Mouse (Mus musculus): ENCODE measurements around the gene Atf4. TPM values are rescaled to one million over a fixed set of nuclear protein-coding genes. Genes with fewer than 3 reads are reported as not detected.

Gene Atf4
- polyA plus RNA-seq (2015; fragmentation: Nextera tagmentation; extraction: Ambion mirVana) = 112 and 116 TPM in 2 replicates

- peaks cover 44% of the 10 kb centered on the region for H3K36me3 ChIP-seq
- no peaks in the 10 kb centered on the region for H3K9me3 ChIP-seq
- ATAC-seq (ENCODE audit: low FRiP score, low read depth) = peak; percentile 97
- H3K4me3 ChIP-seq = peak within 1 kb of the TSS; percentile 94
- peak within 1 kb of the TSS; percentile 100 for H3K9ac ChIP-seq
- H3K27ac ChIP-seq (replicated peaks) = peak within 1 kb of the TSS; percentile 99
- peak within 1 kb of the TSS; percentile 88 for H3K4me2 ChIP-seq
- H3K4me1 ChIP-seq (replicated peaks) = peaks cover 36% of the 10 kb centered on the region
- WGBS = under 1% methylated on average over 57 of the region's 62 CpGs
- no peaks in the 10 kb centered on the region for H3K27me3 ChIP-seq
These were observed at the start of gene Atf4 for GRCm38 (mm10) chr15:80254847-80255645. TSS of gene Atf4 (plus strand) at chr15:80255184.

- H3K36me3 ChIP-seq = peaks cover 4% of the 10 kb centered on the region
- ATAC-seq (ENCODE audit: low FRiP score, low read depth) = no peak
- H3K9me3 ChIP-seq = no peaks in the 10 kb centered on the region
- H3K27ac ChIP-seq (replicated peaks) = no peak overlapping the region
- 89% methylated on average over 3 of the region's 3 CpGs for WGBS
- no peak overlapping the region for H3K9ac ChIP-seq
- H3K4me1 ChIP-seq (replicated peaks) = no peaks in the 10 kb centered on the region; the same call in 1 of the 2 replicates
- no peak overlapping the region for H3K4me3 ChIP-seq
- H3K27me3 ChIP-seq = no peaks in the 10 kb centered on the region
- no peak overlapping the region for H3K4me2 ChIP-seq
These were observed 48.9 kb upstream of the Atf4 start for GRCm38 (mm10) chr15:80206057-80206565.

- H3K9me3 ChIP-seq = no peaks in the 10 kb centered on the region
- no peak overlapping the region for H3K4me3 ChIP-seq
- H3K27me3 ChIP-seq = no peaks in the 10 kb centered on the region
- peaks cover 22% of the 10 kb centered on the region for H3K36me3 ChIP-seq
- no peak for ATAC-seq (ENCODE audit: low FRiP score, low read depth)
- no peaks in the 10 kb centered on the region; the same call in 1 of the 2 replicates for H3K4me1 ChIP-seq (replicated peaks)
- H3K9ac ChIP-seq = no peak overlapping the region
- no peak overlapping the region for H3K27ac ChIP-seq (replicated peaks)
- no peak overlapping the region for H3K4me2 ChIP-seq
- 23% methylated on average over 4 of the region's 4 CpGs for WGBS
These were observed 46.5 kb upstream of the Atf4 start for GRCm38 (mm10) chr15:80208446-80208845.

- H3K4me2 ChIP-seq = no peak overlapping the region
- H3K27ac ChIP-seq (replicated peaks) = no peak overlapping the region
- no peaks in the 10 kb centered on the region for H3K9me3 ChIP-seq
- no peak overlapping the region for H3K9ac ChIP-seq
- H3K36me3 ChIP-seq = peaks cover 20% of the 10 kb centered on the region
- no peak for ATAC-seq (ENCODE audit: low FRiP score, low read depth)
- H3K4me1 ChIP-seq (replicated peaks) = no peaks in the 10 kb centered on the region
- H3K27me3 ChIP-seq = no peaks in the 10 kb centered on the region
- H3K4me3 ChIP-seq = no peak overlapping the region
These were observed 41.3 kb upstream of the Atf4 start for GRCm38 (mm10) chr15:80213688-80214087.

- WGBS = 16% methylated on average over 10 of the region's 10 CpGs
- Histone ChIP-seq H3K4me1 (replicated peaks) (no peaks in the 10 kb centered on the region), H3K27me3 (no peaks in the 10 kb centered on the region), H3K27ac (replicated peaks) (no peak overlapping the region), H3K36me3 (peaks cover 20% of the 10 kb centered on the region), H3K4me2 (no peak overlapping the region), H3K4me3 (no peak overlapping the region), H3K9me3 (no peaks in the 10 kb centered on the region), H3K9ac (no peak overlapping the region)
- no peak for ATAC-seq (ENCODE audit: low FRiP score, low read depth)
These were observed 39.1 kb upstream of the Atf4 start for GRCm38 (mm10) chr15:80215716-80216479.

GRCm38 (mm10) chr15:80216480-80216820, 38.5 kb upstream of the Atf4 start:
- 68% methylated on average over 9 of the region's 9 CpGs for WGBS

GRCm38 (mm10) chr15:80217476-80217875, 37.5 kb upstream of the Atf4 start:
- no peak for ATAC-seq (ENCODE audit: low FRiP score, low read depth)
- Histone ChIP-seq H3K4me1 (replicated peaks) (no peaks in the 10 kb centered on the region), H3K9ac (no peak overlapping the region), H3K36me3 (peaks cover 5% of the 10 kb centered on the region), H3K4me3 (no peak overlapping the region), H3K4me2 (no peak overlapping the region), H3K27ac (replicated peaks) (no peak overlapping the region), H3K9me3 (no peaks in the 10 kb centered on the region), H3K27me3 (no peaks in the 10 kb centered on the region)
- WGBS = 94% methylated on average over 10 of the region's 10 CpGs

More at GRCm38 (mm10) chr15:80216480-80216820, 38.5 kb upstream of the Atf4 start:
- no peak for ATAC-seq (ENCODE audit: low FRiP score, low read depth)
- Histone ChIP-seq H3K27me3 (no peaks in the 10 kb centered on the region), H3K9ac (no peak overlapping the region), H3K36me3 (peaks cover 16% of the 10 kb centered on the region), H3K4me2 (no peak overlapping the region), H3K4me1 (replicated peaks) (no peaks in the 10 kb centered on the region), H3K9me3 (no peaks in the 10 kb centered on the region), H3K4me3 (no peak overlapping the region), H3K27ac (replicated peaks) (no peak overlapping the region)

GRCm38 (mm10) chr15:80219211-80219610, 35.8 kb upstream of the Atf4 start:
- H3K4me2 ChIP-seq = peak overlapping the region; percentile 18; the same call in 1 of the 2 replicates
- H3K27me3 ChIP-seq = no peaks in the 10 kb centered on the region
- H3K4me1 ChIP-seq (replicated peaks) = no peaks in the 10 kb centered on the region
- no peak for ATAC-seq (ENCODE audit: low FRiP score, low read depth)
- H3K27ac ChIP-seq (replicated peaks) = no peak overlapping the region
- H3K4me3 ChIP-seq = no peak overlapping the region
- H3K36me3 ChIP-seq = no peaks in the 10 kb centered on the region
- WGBS = 62% methylated on average over 14 of the region's 14 CpGs
- no peak overlapping the region for H3K9ac ChIP-seq
- H3K9me3 ChIP-seq = no peaks in the 10 kb centered on the region

- no peak overlapping the region for H3K9ac ChIP-seq
- H3K9me3 ChIP-seq = no peaks in the 10 kb centered on the region
- no peak for ATAC-seq (ENCODE audit: low FRiP score, low read depth)
- peak overlapping the region; percentile 18; the same call in 1 of the 2 replicates for H3K4me2 ChIP-seq
- H3K27me3 ChIP-seq = no peaks in the 10 kb centered on the region
- WGBS = 70% methylated on average over 4 of the region's 4 CpGs
- no peaks in the 10 kb centered on the region for H3K4me1 ChIP-seq (replicated peaks)
- H3K36me3 ChIP-seq = no peaks in the 10 kb centered on the region
- H3K27ac ChIP-seq (replicated peaks) = no peak overlapping the region
- H3K4me3 ChIP-seq = no peak overlapping the region
These were observed 35.0 kb upstream of the Atf4 start for GRCm38 (mm10) chr15:80219705-80220657.

- no peak overlapping the region for H3K27ac ChIP-seq (replicated peaks)
- no peaks in the 10 kb centered on the region for H3K36me3 ChIP-seq
- H3K4me2 ChIP-seq = no peak overlapping the region
- ATAC-seq (ENCODE audit: low FRiP score, low read depth) = no peak
- no peaks in the 10 kb centered on the region for H3K27me3 ChIP-seq
- no peak overlapping the region for H3K9ac ChIP-seq
- H3K4me3 ChIP-seq = no peak overlapping the region
- 67% methylated on average over 8 of the region's 8 CpGs for WGBS
- H3K4me1 ChIP-seq (replicated peaks) = no peaks in the 10 kb centered on the region
- H3K9me3 ChIP-seq = no peaks in the 10 kb centered on the region
These were observed 34.0 kb upstream of the Atf4 start for GRCm38 (mm10) chr15:80221031-80221430.

GRCm38 (mm10) chr15:80223751-80224150, 31.2 kb upstream of the Atf4 start:
- Histone ChIP-seq H3K4me1 (replicated peaks) (no peaks in the 10 kb centered on the region), H3K9ac (no peak overlapping the region), H3K36me3 (no peaks in the 10 kb centered on the region), H3K27ac (replicated peaks) (no peak overlapping the region), H3K4me3 (no peak overlapping the region), H3K27me3 (no peaks in the 10 kb centered on the region), H3K9me3 (no peaks in the 10 kb centered on the region), H3K4me2 (no peak overlapping the region)
- no peak for ATAC-seq (ENCODE audit: low FRiP score, low read depth)
- 92% methylated on average over 7 of the region's 7 CpGs for WGBS

Data from hindbrain, embryonic 15.5 days (tissue).